Mouse (Mus musculus) CH12.LX (cell line): ENCODE measurements around the gene Macf1. TPM values are rescaled to one million over a fixed set of nuclear protein-coding genes. Genes with fewer than 3 reads are reported as not detected.

Source experiments
- DNase-seq: peaks from one replicate; pipeline ENCODE4 v3.0.0-alpha.2; 2013; ENCODE audit errors: extremely low read depth
- H3K27ac ChIP-seq: 2 replicates; pipeline ENCODE4 v1.5.1; 2012; ENCODE audit warnings: low read depth, mild to moderate bottlenecking, control low read depth, moderate library complexity; ENCODE audit not compliant: insufficient read depth
- H3K27me3 ChIP-seq: replicated peaks from 2 replicates; pipeline ENCODE3; 2012; ENCODE audit warnings: inconsistent platforms
- H3K36me3 ChIP-seq, 2 experiments: replicated peaks in 1 of 2; 2 replicates each; pipeline versions ENCODE3 to v1.6.1; 2012; ENCODE audit warnings: inconsistent platforms in 1 of 2, low read length in 1 of 2, mild to moderate bottlenecking in 1 of 2, mixed read lengths in 1 of 2, moderate library complexity in 1 of 2; ENCODE audit not compliant: control insufficient read depth in 1 of 2, insufficient read depth in 1 of 2
- H3K4me1 ChIP-seq, 2 experiments: 2 replicates each; pipeline ENCODE4 v1.6.1; 2012; ENCODE audit warnings: inconsistent platforms in 1 of 2, moderate library complexity in 1 of 2; ENCODE audit not compliant: insufficient read depth in 2 of 2, control insufficient read depth in 1 of 2
- H3K4me2 ChIP-seq: 2 replicates; pipeline ENCODE4 v1.6.1; 2012; ENCODE audit warnings: low read depth, mild to moderate bottlenecking, control low read depth; ENCODE audit not compliant: poor library complexity, insufficient read depth, severe bottlenecking
- H3K4me3 ChIP-seq, 3 experiments: fragments of 150-350 bp in 1 of 3; sonication (generic) in 1 of 3; replicated peaks in 1 of 3; 2 replicates each; pipeline versions ENCODE3 to v1.5.1; 2011 to 2012; ENCODE audit warnings: low read depth in 2 of 3, low read length in 2 of 3, mild to moderate bottlenecking in 2 of 3, moderate library complexity in 2 of 3, control low read depth in 1 of 3, improper control_type of control experiment in 1 of 3, inconsistent platforms in 1 of 3, mixed read lengths in 1 of 3; ENCODE audit not compliant: poor library complexity in 1 of 3
- H3K79me2 ChIP-seq: replicated peaks from 2 replicates; pipeline ENCODE4 v1.6.1; 2012; ENCODE audit warnings: mild to moderate bottlenecking, moderate library complexity; ENCODE audit not compliant: control insufficient read depth, poor library complexity, insufficient read depth, severe bottlenecking; ENCODE audit errors: extremely low read depth
- H3K9ac ChIP-seq: 2 replicates; pipeline ENCODE4 v1.6.1; 2012; ENCODE audit warnings: low read depth, mild to moderate bottlenecking, control low read depth, moderate library complexity; ENCODE audit not compliant: insufficient read depth
- H3K9me3 ChIP-seq: replicated peaks from 2 replicates; pipeline ENCODE3; 2012; ENCODE audit warnings: low read length, inconsistent platforms, mixed read lengths
- CHD1 ChIP-seq: IDR thresholded peaks from 2 replicates; pipeline ENCODE4 v1.6.1; 2012; ENCODE audit warnings: low read depth, low read length, improper control_type of control experiment, inconsistent platforms
- CHD2 ChIP-seq: IDR thresholded peaks from 2 replicates; pipeline ENCODE4 v1.6.1; 2011; ENCODE audit warnings: low read length, improper control_type of control experiment
- E2F4 ChIP-seq: IDR thresholded peaks from 2 replicates; pipeline ENCODE4 v1.6.1; 2011; ENCODE audit warnings: low read depth, low read length, improper control_type of control experiment; ENCODE audit not compliant: insufficient replicate concordance
- ELF1 ChIP-seq: IDR thresholded peaks from 2 replicates; pipeline ENCODE4 v1.6.1; 2014; ENCODE audit warnings: low read depth, mild to moderate bottlenecking, inconsistent platforms, low read length, improper control_type of control experiment
- EP300 ChIP-seq: IDR thresholded peaks from 2 replicates; pipeline ENCODE4 v1.6.1; 2011; ENCODE audit warnings: low read length, improper control_type of control experiment
- HCFC1 ChIP-seq: IDR thresholded peaks from 2 replicates; pipeline ENCODE4 v1.6.1; 2012; ENCODE audit warnings: low read depth, mild to moderate bottlenecking, inconsistent platforms, low read length, improper control_type of control experiment
- MAZ ChIP-seq: IDR thresholded peaks from 2 replicates; pipeline ENCODE4 v1.6.1; 2012; ENCODE audit warnings: low read depth, mild to moderate bottlenecking, inconsistent platforms, low read length, improper control_type of control experiment, moderate library complexity
- MEF2A ChIP-seq: IDR thresholded peaks from 2 replicates; pipeline ENCODE4 v1.6.1; 2014; ENCODE audit warnings: low read depth, mild to moderate bottlenecking, inconsistent platforms, low read length, improper control_type of control experiment, borderline replicate concordance
- MXI1 ChIP-seq: IDR thresholded peaks from 2 replicates; pipeline ENCODE4 v1.6.1; 2011; ENCODE audit warnings: mild to moderate bottlenecking, low read depth, low read length, improper control_type of control experiment
- POLR2A ChIP-seq: IDR thresholded peaks from 2 replicates; pipeline ENCODE4 v1.6.1; 2011; ENCODE audit warnings: low read depth, mild to moderate bottlenecking, improper control_type of control experiment, low read length
- POLR2AphosphoS2 ChIP-seq: IDR thresholded peaks from 2 replicates; pipeline ENCODE4 v1.6.1; 2011; ENCODE audit warnings: low read depth, low read length, improper control_type of control experiment
- RCOR1 ChIP-seq: conservative IDR thresholded peaks from 2 replicates; pipeline ENCODE4 v1.6.1; 2012; ENCODE audit warnings: low read depth, mild to moderate bottlenecking, inconsistent platforms, low read length, improper control_type of control experiment
- SMC3 ChIP-seq: IDR thresholded peaks from 2 replicates; pipeline ENCODE4 v1.6.1; 2011; ENCODE audit warnings: low read depth, low read length, improper control_type of control experiment
- TBP ChIP-seq: conservative IDR thresholded peaks from 2 replicates; pipeline ENCODE4 v1.6.1; 2011; ENCODE audit warnings: low read depth, low read length, improper control_type of control experiment
- USF1 ChIP-seq: IDR thresholded peaks from 2 replicates; pipeline ENCODE4 v1.6.1; 2014; ENCODE audit warnings: low read depth, mild to moderate bottlenecking, inconsistent platforms, low read length, improper control_type of control experiment
- ZKSCAN1 ChIP-seq: IDR thresholded peaks from 2 replicates; pipeline ENCODE4 v1.6.1; 2012; ENCODE audit warnings: low read depth, inconsistent platforms, low read length, improper control_type of control experiment, borderline replicate concordance
- ZNF384 ChIP-seq: IDR thresholded peaks from 2 replicates; pipeline ENCODE4 v1.6.1; 2012; ENCODE audit warnings: low read depth, low read length, improper control_type of control experiment, inconsistent platforms
- dilution Hi-C: fragments of 300-500 bp; cut with MboI; formaldehyde crosslinking; loops from 2 replicates; pipeline ENCODE4 v1.14.3; 2020; ENCODE audit warnings: low sequenced_read_pairs; ENCODE audit not compliant: extremely low pct_unique_long_range_greater_than_20kb, extremely low pct_ligation_motif_present
- in situ Hi-C: fragments of 300-500 bp; cut with MboI; formaldehyde crosslinking; loops from 3 replicates; pipeline ENCODE4 v1.14.3; 2019; ENCODE audit warnings: low sequenced_read_pairs, low pct_ligation_motif_present, low pct_unique_long_range_greater_than_20kb, mixed read lengths
- polyA plus RNA-seq: library from polyadenylated mRNA; unstranded; fragments of >175 nt; gene quantifications from 2 replicates; pipeline ENCODE4 v1.2.1, GENCODE M21; 2012; ENCODE audit warnings: low read depth; ENCODE audit not compliant: insufficient read length
- total RNA-seq, 2 experiments: library from RNA; depleted of rRNA; stranded (reverse); fragments of 300-350 nt in 1 of 2; fragments of >200 nt in 1 of 2; gene quantifications; 2 replicates each; pipeline ENCODE4 v1.2.3; 2012 to 2014

Gene Macf1
- total and polyA plus RNA-seq, 3 experiments, result 63.3 to 93.3 (median 77.8) TPM

- Histone ChIP-seq H3K4me1 (peaks cover 0 to 10% of the 10 kb centered on the region in 2 experiments; a peak in 2 of 4 replicates), H3K27ac (no peak overlapping the region), H3K27me3 (no peaks in the 10 kb centered on the region), H3K9ac (no peak overlapping the region), H3K36me3 (no peaks in the 10 kb centered on the region), H3K4me2 (no peak overlapping the region), H3K79me2 (no peaks in the 10 kb centered on the region), H3K9me3 (peaks cover 4% of the 10 kb centered on the region), H3K4me3 (no peak overlapping the region)
- DNase-seq, result no peak
- dilution Hi-C loops (no loop called here), in situ Hi-C loops (no loop called here)
- TF ChIP-seq E2F4 (no peak), MAZ (no peak), MEF2A (no peak), USF1 (no peak)
Measured at GRCm38 (mm10) chr4:123637136-123637535, 47.0 kb downstream of the Macf1 start.

- H3K27ac ChIP-seq, result no peak overlapping the region
- DNase-seq, result no peak
- H3K79me2 ChIP-seq, result no peaks in the 10 kb centered on the region
- H3K9ac ChIP-seq, result no peak overlapping the region
- no peak overlapping the region for H3K4me3 ChIP-seq
- dilution Hi-C loops (no loop called here), in situ Hi-C loops (no loop called here)
- peaks cover 0 to 16% of the 10 kb centered on the region in 2 experiments; a peak in 2 of 4 replicates for H3K4me1 ChIP-seq
- peaks cover 0 to 2% of the 10 kb centered on the region in 2 experiments for H3K36me3 ChIP-seq
- TF ChIP-seq POLR2A (no peak), HCFC1 (no peak)
- H3K27me3 ChIP-seq, result no peaks in the 10 kb centered on the region
- peaks cover 4% of the 10 kb centered on the region for H3K9me3 ChIP-seq
- no peak overlapping the region for H3K4me2 ChIP-seq
Measured at GRCm38 (mm10) chr4:123635428-123635827, 48.7 kb downstream of the Macf1 start.

GRCm38 (mm10) chr4:123634436-123634835 lies 49.7 kb downstream of the Macf1 start:
- no peak overlapping the region for H3K4me3 ChIP-seq
- H3K27me3 ChIP-seq, result no peaks in the 10 kb centered on the region
- H3K9me3 ChIP-seq, result peaks cover 4% of the 10 kb centered on the region
- no peak overlapping the region for H3K4me2 ChIP-seq
- no peak for TF ChIP-seq SMC3
- TF ChIP-seq POLR2AphosphoS2, result no peak
- TF ChIP-seq ELF1, result no peak
- TF ChIP-seq TBP, result no peak
- no peak for TF ChIP-seq EP300
- TF ChIP-seq RCOR1, result no peak
- TF ChIP-seq ZNF384, result no peak
- no peak for TF ChIP-seq CHD1
- no peak for TF ChIP-seq MXI1
- TF ChIP-seq CHD2, result no peak
- no peak for TF ChIP-seq ZKSCAN1
- in situ Hi-C loops (no loop called here), dilution Hi-C loops (no loop called here)
- no peak overlapping the region for H3K9ac ChIP-seq
- no peak for DNase-seq
- peaks cover 0 to 22% of the 10 kb centered on the region in 2 experiments; a peak in 2 of 4 replicates for H3K4me1 ChIP-seq
- no peak overlapping the region for H3K27ac ChIP-seq
- peaks cover 0 to 2% of the 10 kb centered on the region in 2 experiments for H3K36me3 ChIP-seq
- no peaks in the 10 kb centered on the region for H3K79me2 ChIP-seq
